Mouse (Mus musculus) liver, embryonic 12.5 days (tissue): ENCODE data around the gene Pou6f1. TPM values are rescaled to one million over a fixed set of nuclear protein-coding genes. Genes with fewer than 3 reads are reported as not detected.
A peak's percentile ranks its signal among the peaks of the same experiment; 100 is the strongest.
"Not testable (repeated sequence)": the region's sequence is repeated elsewhere in the genome, so short reads cannot be mapped to it uniquely, and the experiment has no call there.

Experiments
- ATAC-seq: fragments of 200-750 bp; cut with Nextera tagmentation; 2 replicates; pipeline ENCODE4 v1.8.0; 2017; ENCODE audit warnings: moderate number of reproducible peaks, mild to moderate bottlenecking, moderate library complexity
- H3K27ac ChIP-seq: fragments of 300-500 bp; sonication (generic); 2 replicates; pipeline ENCODE4 v1.5.1; 2016; ENCODE audit warnings: mild to moderate bottlenecking
- H3K27me3 ChIP-seq: fragments of 300-500 bp; sonication (generic); replicated peaks from 2 replicates; pipeline ENCODE4 v1.6.1; 2016; ENCODE audit warnings: mild to moderate bottlenecking, moderate library complexity
- H3K36me3 ChIP-seq: fragments of 300-500 bp; sonication (generic); 2 replicates; pipeline ENCODE4 v1.6.1; 2016; ENCODE audit warnings: mild to moderate bottlenecking, moderate library complexity
- H3K4me1 ChIP-seq: fragments of 300-500 bp; sonication (generic); 2 replicates; pipeline ENCODE4 v1.6.1; 2016
- H3K4me2 ChIP-seq: fragments of 300-500 bp; sonication (generic); 2 replicates; pipeline ENCODE4 v1.6.1; 2016; ENCODE audit warnings: mild to moderate bottlenecking, moderate library complexity
- H3K4me3 ChIP-seq: fragments of 300-500 bp; sonication (generic); 2 replicates; pipeline ENCODE4 v1.5.1; 2016; ENCODE audit warnings: mild to moderate bottlenecking, moderate library complexity
- H3K9ac ChIP-seq: fragments of 300-500 bp; sonication (generic); 2 replicates; pipeline ENCODE4 v1.6.1; 2016; ENCODE audit warnings: mild to moderate bottlenecking, moderate library complexity
- H3K9me3 ChIP-seq: fragments of 300-500 bp; sonication (generic); replicated peaks from 2 replicates; pipeline ENCODE4 v1.6.1; 2016; ENCODE audit warnings: mild to moderate bottlenecking, moderate library complexity
- WGBS: fragments of 180-500 bp; shearing (Covaris S2); methylation state at CpG from one replicate; pipeline ENCODE4 v1.1.7; 2016; ENCODE audit not compliant: insufficient replicate concordance; 5-methylcytosine and 5-hydroxymethylcytosine counted together
- polyA plus RNA-seq: library from polyadenylated mRNA; unstranded; fragments of >200 nt; fragmentation: Nextera tagmentation; extraction: Ambion mirVana; gene quantifications from 2 replicates; pipeline ENCODE4 v1.2.1, GENCODE M21; 2016

Pou6f1 gene
- polyA plus RNA-seq, 1 experiment from 2014 or later: 0.45 TPM

DNA sequence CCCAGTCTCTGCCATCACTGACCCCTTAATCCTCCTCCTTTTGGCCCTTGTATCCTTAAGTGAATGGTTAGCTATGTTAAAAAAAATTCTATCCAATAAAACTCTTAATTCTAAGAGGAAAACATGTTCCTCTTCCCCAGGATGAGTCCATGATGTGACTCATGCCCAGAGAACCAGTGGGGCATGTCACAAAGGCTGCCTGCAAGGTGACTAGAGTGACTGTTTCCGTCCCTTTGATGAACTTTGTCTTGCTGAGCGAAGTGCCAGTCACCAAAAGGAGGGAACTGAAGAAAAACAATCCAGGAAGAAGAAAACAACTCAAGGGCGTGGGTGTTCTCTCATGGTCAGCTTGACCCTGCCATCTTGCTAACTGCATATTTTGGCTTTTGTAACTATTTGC, 30.5 kb downstream of the Pou6f1 start:
- no peak for ATAC-seq

DNA sequence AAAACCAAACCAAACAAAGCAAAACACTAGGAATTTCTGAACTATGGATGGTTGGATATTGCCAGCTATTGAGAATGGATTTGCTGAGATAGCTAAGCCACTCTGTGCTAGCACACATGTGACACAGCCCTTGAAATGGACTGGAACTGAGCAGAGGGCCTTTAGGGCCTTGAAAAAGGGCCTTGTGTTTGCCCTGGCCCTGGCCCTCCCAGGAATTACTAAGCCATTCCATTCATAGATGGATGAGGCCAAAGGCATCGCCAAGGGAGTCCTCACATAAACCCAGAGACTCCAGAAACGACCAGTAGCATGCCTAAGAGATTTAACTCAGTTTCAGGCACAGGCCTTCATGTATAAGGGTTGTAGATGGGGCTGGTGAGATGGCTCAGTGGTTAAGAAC, 33.3 kb downstream of the Pou6f1 start:
- 64% methylated on average over 2 of the region's 2 CpGs for WGBS
- no peak for ATAC-seq
- Histone ChIP-seq H3K9ac (no peak overlapping the region), H3K27ac (no peak overlapping the region), H3K9me3 (no peaks in the 10 kb centered on the region), H3K4me2 (no peak overlapping the region), H3K4me3 (no peak overlapping the region), H3K4me1 (no peaks in the 10 kb centered on the region), H3K27me3 (peaks cover 19% of the 10 kb centered on the region; the same call in 1 of the 2 replicates), H3K36me3 (no peaks in the 10 kb centered on the region)

More for the DNA sequence above, 30.5 kb downstream of the Pou6f1 start:
- Histone ChIP-seq H3K4me1 (no peaks in the 10 kb centered on the region), H3K27me3 (peaks cover 19% of the 10 kb centered on the region; the same call in 1 of the 2 replicates), H3K4me2 (no peak overlapping the region), H3K9me3 (no peaks in the 10 kb centered on the region), H3K4me3 (no peak overlapping the region), H3K9ac (no peak overlapping the region), H3K36me3 (no peaks in the 10 kb centered on the region), H3K27ac (no peak overlapping the region)
- WGBS: 52% methylated on average over 3 of the region's 3 CpGs

DNA sequence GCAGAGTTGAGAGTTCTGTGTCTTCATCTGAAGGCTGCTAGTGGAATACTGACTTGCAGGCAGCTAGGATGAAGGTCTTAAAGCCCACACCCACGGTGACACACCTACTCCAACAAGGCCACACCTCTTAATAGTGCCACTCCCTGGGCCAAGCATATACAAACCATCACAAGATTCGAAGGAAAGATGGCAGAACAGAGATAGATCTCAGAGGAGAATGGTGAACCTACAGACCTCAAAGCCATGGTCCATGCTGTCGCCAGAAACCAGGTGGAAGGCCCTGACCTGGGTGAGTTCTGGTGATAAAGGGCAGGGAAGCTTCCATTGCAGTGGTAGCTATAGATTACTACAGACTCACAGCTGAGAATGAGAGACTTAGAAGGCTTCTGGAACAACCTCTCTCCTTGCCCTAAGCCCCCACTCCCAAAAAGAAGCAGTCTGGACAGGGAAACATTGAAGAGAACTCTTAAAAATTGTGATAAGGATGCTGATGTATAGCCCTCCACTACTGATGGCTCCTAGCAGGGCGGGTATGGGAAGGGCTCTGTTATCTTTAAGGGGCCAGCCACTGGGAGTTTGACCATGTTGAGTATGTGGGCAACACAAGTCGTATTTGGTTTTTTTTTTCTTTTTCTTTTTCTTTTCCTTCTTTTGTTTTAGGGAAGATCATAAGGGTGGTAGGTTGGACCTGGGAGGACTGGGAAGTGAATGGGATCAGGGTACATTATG, 41.9 kb downstream of the Pou6f1 start:
- peak overlapping the region; percentile 48 for H3K4me2 ChIP-seq
- no peaks in the 10 kb centered on the region for H3K36me3 ChIP-seq
- 41% methylated on average over 5 of the region's 5 CpGs for WGBS
- H3K27ac ChIP-seq: peak overlapping the region; percentile 68
- H3K4me1 ChIP-seq: peaks cover 32% of the 10 kb centered on the region
- H3K27me3 ChIP-seq: no peaks in the 10 kb centered on the region
- H3K9me3 ChIP-seq: no peaks in the 10 kb centered on the region
- H3K4me3 ChIP-seq: peak overlapping the region; percentile 22
- ATAC-seq: peak; percentile 97
- peak overlapping the region; percentile 18; the same call in 1 of the 2 replicates for H3K9ac ChIP-seq

DNA sequence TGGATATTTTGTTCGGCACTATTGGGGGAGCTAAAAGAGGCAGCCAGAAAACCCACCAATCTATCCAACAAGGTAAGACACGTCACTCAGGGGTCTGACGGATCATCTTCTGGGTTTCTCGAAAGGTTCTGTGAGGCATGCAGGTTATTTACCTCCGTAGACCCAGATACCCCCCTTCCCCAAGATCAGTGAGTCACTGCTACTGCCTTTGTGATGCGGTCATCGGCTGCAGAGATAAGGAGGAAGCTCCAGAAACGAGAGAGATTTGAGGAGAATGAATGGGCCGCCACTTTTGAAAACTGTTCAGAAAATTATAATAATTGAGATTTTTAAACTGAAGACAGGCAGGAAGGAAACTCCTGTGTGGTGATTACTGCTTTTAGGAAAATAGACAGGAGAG, 43.4 kb downstream of the Pou6f1 start:
- no peak overlapping the region for H3K27ac ChIP-seq
- H3K9me3 ChIP-seq: no peaks in the 10 kb centered on the region
- H3K4me1 ChIP-seq: peaks cover 39% of the 10 kb centered on the region
- no peaks in the 10 kb centered on the region for H3K36me3 ChIP-seq
- no peak for ATAC-seq
- no peak overlapping the region for H3K4me3 ChIP-seq
- peak overlapping the region; percentile 48; the same call in 1 of the 2 replicates for H3K4me2 ChIP-seq
- no peak overlapping the region for H3K9ac ChIP-seq
- no peaks in the 10 kb centered on the region for H3K27me3 ChIP-seq
- WGBS: 65% methylated on average over 9 of the region's 9 CpGs

DNA sequence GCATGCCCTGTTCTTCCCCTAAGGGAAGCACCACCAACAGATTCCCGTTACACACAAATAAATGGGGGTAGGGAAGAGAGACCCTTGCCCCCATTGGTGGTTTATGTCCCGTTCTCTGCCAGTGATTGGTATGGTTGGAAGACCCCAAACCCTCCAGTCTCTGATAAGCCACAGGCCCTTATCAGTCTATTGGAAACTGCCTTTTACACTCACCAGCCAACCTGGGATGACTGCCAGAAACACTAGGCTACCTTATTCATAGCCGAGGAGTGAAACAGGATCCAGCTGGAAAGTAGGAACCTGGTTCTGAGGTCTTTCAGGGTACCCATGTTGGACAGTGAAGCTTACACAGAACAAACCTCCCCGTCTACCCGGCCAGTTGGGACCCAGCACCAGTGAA, 43.8 kb downstream of the Pou6f1 start:
- Histone ChIP-seq H3K36me3 (no peaks in the 10 kb centered on the region), H3K9me3 (no peaks in the 10 kb centered on the region), H3K27ac (no peak overlapping the region), H3K4me2 (no peak overlapping the region), H3K9ac (no peak overlapping the region), H3K4me3 (no peak overlapping the region), H3K27me3 (no peaks in the 10 kb centered on the region), H3K4me1 (peaks cover 42% of the 10 kb centered on the region)
- no peak for ATAC-seq
- WGBS: 79% methylated on average over 5 of the region's 5 CpGs

DNA sequence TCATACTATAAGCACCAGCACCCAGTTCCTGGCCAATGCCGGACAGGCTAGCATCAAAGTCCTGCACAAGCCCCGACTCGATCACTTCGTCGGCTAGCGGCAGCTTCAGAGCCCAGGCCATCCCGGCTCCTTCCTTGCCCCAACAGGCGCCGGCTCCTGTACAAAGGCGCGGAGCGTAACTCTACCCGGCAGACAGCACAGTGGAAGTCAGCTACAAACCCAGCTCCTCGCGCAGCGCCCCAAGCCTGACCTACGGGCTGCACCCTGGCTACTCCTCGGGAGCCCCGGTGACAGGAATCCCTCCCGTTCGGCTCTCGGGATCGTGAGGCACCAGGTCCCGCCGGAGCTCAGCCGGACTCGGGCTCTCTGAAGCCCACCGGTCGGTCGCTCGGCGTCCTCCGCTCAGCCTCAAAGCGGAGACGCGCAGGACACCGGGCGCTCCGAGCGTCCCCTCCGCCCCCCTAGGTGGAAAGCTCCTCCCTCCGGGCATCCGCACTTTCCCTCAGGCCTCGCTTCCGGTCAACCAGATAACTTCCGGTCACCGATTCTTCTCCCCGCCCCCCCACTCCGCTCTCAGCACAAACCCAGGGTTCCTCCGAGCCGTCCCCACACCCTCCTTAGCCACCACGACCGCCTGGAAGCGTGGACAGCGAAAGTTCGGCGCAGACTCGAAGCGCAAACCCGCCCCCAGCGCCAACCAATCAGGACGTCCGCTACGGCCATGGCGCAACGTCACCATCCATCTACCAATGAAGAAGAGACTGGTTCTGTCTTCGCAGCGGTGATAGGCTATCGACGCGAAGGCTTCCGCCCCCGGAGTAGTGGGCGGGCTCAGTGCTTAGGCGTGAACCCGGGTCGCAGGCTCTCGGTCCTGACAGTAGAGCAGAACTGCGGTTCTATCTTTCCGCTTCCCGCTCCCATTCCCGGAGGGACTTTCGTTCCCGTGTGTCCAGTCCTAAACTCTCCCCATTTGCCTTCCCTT, 48.2 kb downstream of the Pou6f1 start, which contains the start of gene Tfcp2:
Tfcp2 (minus strand) TSS at position 683 of the 982 bp plus-strand sequence.
- peak within 1 kb of the TSS; percentile 85 for H3K9ac ChIP-seq
- peak within 1 kb of the TSS; percentile 82 for H3K4me3 ChIP-seq
- peak; percentile 99 for ATAC-seq
- H3K9me3 ChIP-seq: no peaks in the 10 kb centered on the region
- under 1% methylated on average over 84 of the region's 84 CpGs for WGBS
- H3K4me2 ChIP-seq: peak within 1 kb of the TSS; percentile 92
- H3K27ac ChIP-seq: peak within 1 kb of the TSS; percentile 79
- H3K27me3 ChIP-seq: no peaks in the 10 kb centered on the region
- peaks cover 12% of the 10 kb centered on the region for H3K36me3 ChIP-seq
- peaks cover 42% of the 10 kb centered on the region for H3K4me1 ChIP-seq

DNA sequence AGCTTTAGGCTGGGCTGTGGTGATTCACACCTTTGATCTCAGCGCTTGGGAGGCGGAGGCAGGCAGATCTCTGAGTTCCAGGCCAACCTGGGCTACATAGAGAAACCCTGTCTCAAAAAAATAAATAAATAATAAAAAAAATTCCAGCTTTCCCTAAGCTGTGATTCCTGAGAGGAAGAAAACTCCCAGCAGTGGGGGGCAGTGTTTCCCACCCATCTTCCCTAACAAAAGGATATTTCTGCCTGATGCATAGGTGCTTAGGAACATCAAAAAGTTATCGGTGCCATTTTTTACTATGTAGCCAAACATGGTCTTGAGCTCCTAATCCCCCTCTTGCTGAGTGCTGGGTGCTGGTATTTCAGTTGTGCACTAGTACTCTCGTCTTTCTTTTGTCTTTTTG, 49.5 kb downstream of the Pou6f1 start:
- no peaks in the 10 kb centered on the region for H3K27me3 ChIP-seq
- H3K36me3 ChIP-seq: peaks cover 12% of the 10 kb centered on the region
- H3K4me2 ChIP-seq: peak overlapping the region; percentile 92
- ATAC-seq: no peak
- no peak overlapping the region; the same call in 1 of the 2 replicates for H3K9ac ChIP-seq
- H3K9me3 ChIP-seq: no peaks in the 10 kb centered on the region
- 0 out of 2 replicates have a peak overlapping the region, but pooled peaks have one; percentile 82 for H3K4me3 ChIP-seq
- WGBS: 89% methylated on average over 4 of the region's 4 CpGs
- H3K4me1 ChIP-seq: peaks cover 32% of the 10 kb centered on the region
- no peak overlapping the region for H3K27ac ChIP-seq

DNA sequence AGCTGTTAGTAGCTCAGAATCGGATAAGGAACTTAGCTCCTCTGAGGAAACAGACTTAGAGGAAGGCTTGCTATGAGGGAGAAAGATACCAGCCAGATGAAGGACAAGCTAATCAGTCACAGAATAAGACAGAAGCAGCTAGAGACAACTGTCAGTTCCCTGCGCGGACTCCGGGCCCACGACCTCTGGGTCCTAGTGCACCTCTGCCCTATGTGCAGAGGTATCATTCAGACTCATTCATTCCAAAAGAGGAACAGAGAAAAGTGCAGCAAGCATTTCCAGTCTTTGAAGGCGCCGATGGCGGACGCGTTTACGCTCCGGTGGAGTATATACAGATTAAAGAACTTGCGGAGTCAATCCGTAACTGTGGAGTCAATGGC, 56.1 kb downstream of the Pou6f1 start:
- not testable (repeated sequence) for H3K27me3 ChIP-seq, H3K9ac ChIP-seq, H3K4me1 ChIP-seq, H3K4me3 ChIP-seq, ATAC-seq, H3K9me3 ChIP-seq, H3K27ac ChIP-seq, H3K4me2 ChIP-seq
- H3K36me3 ChIP-seq: peaks cover 28% of the 10 kb centered on the region
- WGBS: 83% methylated on average over 14 of the region's 14 CpGs

DNA sequence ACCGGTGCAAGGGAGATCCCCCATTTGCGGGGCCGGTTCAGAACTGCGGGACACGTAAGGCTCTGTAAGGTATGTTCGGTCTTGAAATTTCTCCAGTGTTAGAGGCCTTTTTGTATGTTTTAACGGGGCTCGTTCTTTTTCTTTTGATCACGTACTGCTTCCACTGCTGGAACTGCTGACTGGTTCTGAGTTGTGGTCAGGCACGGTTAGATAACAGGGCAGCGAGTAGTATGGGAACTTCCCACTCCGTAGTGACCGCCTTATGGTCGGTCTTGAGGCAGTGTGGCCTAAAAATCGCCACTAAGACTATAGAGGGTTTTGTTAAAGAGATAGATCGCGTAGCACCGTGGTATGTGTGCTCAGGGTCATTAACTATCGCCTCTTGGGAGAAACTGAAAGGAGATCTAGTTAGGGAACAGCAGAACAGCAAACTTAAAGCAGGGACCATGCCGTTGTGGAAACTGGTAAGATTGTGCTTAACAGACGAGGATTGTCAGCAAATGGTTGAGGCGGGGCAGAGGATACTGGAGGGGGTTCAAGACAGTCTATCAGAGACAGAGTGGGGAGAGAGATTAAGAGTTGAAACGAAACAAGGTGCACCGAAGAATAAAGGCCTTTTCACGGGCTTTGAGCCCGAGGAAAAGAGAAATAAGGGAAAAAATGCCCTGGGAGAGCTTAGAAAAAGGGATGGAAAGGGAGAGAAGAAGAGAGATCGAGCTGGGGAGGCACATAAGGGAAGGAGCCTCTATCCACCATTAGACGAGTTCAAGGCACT, 56.7 kb downstream of the Pou6f1 start:
- Histone ChIP-seq H3K36me3 (peaks cover 22% of the 10 kb centered on the region), H3K4me2 (peak overlapping the region; percentile 14; the same call in 1 of the 2 replicates)
- H3K4me1 ChIP-seq, H3K4me3 ChIP-seq, H3K9ac ChIP-seq, H3K9me3 ChIP-seq, H3K27ac ChIP-seq, ATAC-seq, H3K27me3 ChIP-seq: not testable (repeated sequence)
- WGBS: 83% methylated on average over 27 of the region's 28 CpGs

DNA sequence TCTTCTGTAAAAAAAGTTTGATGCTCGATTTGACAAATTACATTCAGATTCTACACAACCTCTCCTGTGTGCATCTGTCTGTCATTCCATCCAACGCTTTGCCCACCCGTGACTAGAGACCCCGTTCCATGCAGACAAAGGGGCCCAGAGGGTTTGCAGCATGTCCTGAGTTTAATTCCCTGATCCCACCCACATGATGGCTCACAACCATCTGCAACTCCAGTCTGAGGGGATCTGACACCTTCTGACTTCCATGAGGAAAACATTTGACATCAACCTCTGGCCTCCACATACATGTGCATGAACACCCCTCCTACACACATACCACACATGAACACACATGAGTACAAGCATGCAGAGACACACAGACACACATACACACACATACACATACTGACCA, 58.4 kb downstream of the Pou6f1 start:
- no peak for ATAC-seq
- Histone ChIP-seq H3K9me3 (no peaks in the 10 kb centered on the region), H3K4me3 (no peak overlapping the region), H3K9ac (no peak overlapping the region), H3K27me3 (no peaks in the 10 kb centered on the region), H3K36me3 (peaks cover 19% of the 10 kb centered on the region), H3K4me1 (no peaks in the 10 kb centered on the region), H3K4me2 (no peak overlapping the region), H3K27ac (no peak overlapping the region)
- WGBS: 84% methylated on average over 4 of the region's 4 CpGs

DNA sequence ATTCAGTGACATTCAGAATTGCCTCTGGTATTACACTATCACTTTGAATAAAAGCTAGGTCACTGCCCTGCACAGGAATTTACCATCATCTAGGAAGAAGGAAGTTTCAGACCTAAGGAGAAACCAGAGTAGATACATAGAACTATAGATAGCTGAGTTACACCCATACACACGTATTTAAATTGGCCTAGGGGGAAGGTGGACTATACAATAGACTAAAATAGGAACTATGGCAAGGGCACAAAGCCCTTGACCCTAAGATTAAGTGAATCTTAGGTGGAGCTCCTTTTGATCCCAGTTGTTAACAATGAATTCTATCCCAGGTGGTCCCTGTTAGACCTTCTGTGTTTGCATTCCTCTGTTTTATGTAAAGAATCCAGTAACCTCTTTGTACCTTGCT, 58.8 kb downstream of the Pou6f1 start:
- H3K4me3 ChIP-seq, H3K4me2 ChIP-seq, H3K4me1 ChIP-seq, H3K9ac ChIP-seq, H3K9me3 ChIP-seq, H3K27ac ChIP-seq, H3K27me3 ChIP-seq, ATAC-seq: not testable (repeated sequence)
- 67% methylated on average over 1 of the region's 1 CpGs for whole genome bisulfite sequencing
- peaks cover 22% of the 10 kb centered on the region for H3K36me3 ChIP-seq
